Mouse (Mus musculus) myocyte (in vitro differentiated cells): Measurements from ENCODE around the gene Ndufa4l2. TPM values are rescaled to one million over a fixed set of nuclear protein-coding genes. Genes with fewer than 3 reads are reported as not detected.

Experiments used
- H3K27me3 ChIP-seq: one replicate; pipeline ENCODE4 v1.6.1; 2011; ENCODE audit not compliant: control insufficient read depth, insufficient read depth, insufficient read length
- H3K36me3 ChIP-seq: one replicate; pipeline ENCODE4 v1.6.1; 2011; ENCODE audit not compliant: control insufficient read depth, insufficient read depth
- H3K4me2 ChIP-seq: one replicate; pipeline ENCODE4 v1.6.1; 2011; ENCODE audit warnings: low read depth, control low read depth
- H3K4me3 ChIP-seq: one replicate; pipeline ENCODE4 v1.5.1; 2011; ENCODE audit warnings: mild to moderate bottlenecking, control low read depth, moderate library complexity
- H3K79me2 ChIP-seq: one replicate; pipeline ENCODE4 v1.6.1; 2011; ENCODE audit not compliant: control insufficient read depth, insufficient read depth
- H3ac ChIP-seq: one replicate; pipeline ENCODE4 v1.6.1; 2011; ENCODE audit not compliant: control insufficient read depth, insufficient read length
- CEBPB ChIP-seq: IDR thresholded peaks from 2 replicates; pipeline ENCODE4 v1.6.1; 2011; ENCODE audit warnings: mild to moderate bottlenecking, moderate library complexity; ENCODE audit not compliant: poor library complexity, insufficient read depth, severe bottlenecking
- E2F4 ChIP-seq: IDR thresholded peaks from one replicate; pipeline ENCODE4 v1.6.1; 2011; ENCODE audit warnings: mild to moderate bottlenecking, control low read depth, moderate library complexity; ENCODE audit not compliant: insufficient read depth
- MAX ChIP-seq: IDR thresholded peaks from one replicate; pipeline ENCODE4 v1.6.1; 2011; ENCODE audit warnings: low read depth, mild to moderate bottlenecking, control low read depth
- MYOD1 ChIP-seq, 3 experiments: IDR thresholded peaks; one replicate each; pipeline ENCODE4 v1.6.1; 2011; ENCODE audit warnings: control low read depth in 2 of 3, low read depth in 2 of 3, mild to moderate bottlenecking in 2 of 3, moderate library complexity in 1 of 3; ENCODE audit not compliant: insufficient read length in 2 of 3, control insufficient read depth in 1 of 3
- MYOG ChIP-seq, 3 experiments: IDR thresholded peaks; one replicate each; pipeline ENCODE4 v1.6.1; 2011; ENCODE audit warnings: control low read depth in 2 of 3, low read depth in 2 of 3, mild to moderate bottlenecking in 2 of 3; ENCODE audit not compliant: insufficient read length in 2 of 3, control insufficient read depth in 1 of 3, insufficient read depth in 1 of 3
- POLR2A ChIP-seq: IDR thresholded peaks from one replicate; pipeline ENCODE4 v1.6.1; 2011; ENCODE audit warnings: low read depth, mild to moderate bottlenecking, control low read depth, moderate library complexity; ENCODE audit not compliant: insufficient read length
- POLR2AphosphoS2 ChIP-seq: IDR thresholded peaks from one replicate; pipeline ENCODE4 v1.6.1; 2011; ENCODE audit warnings: low read depth, control low read depth; ENCODE audit not compliant: insufficient read length
- REST ChIP-seq: IDR thresholded peaks from one replicate; pipeline ENCODE4 v1.6.1; 2011; ENCODE audit warnings: mild to moderate bottlenecking, control low read depth, moderate library complexity; ENCODE audit not compliant: insufficient read depth, insufficient read length
- SRF ChIP-seq: IDR thresholded peaks from one replicate; pipeline ENCODE4 v1.6.1; 2011; ENCODE audit warnings: low read depth; ENCODE audit not compliant: control insufficient read depth, insufficient read length
- TCF12 ChIP-seq: IDR thresholded peaks from one replicate; pipeline ENCODE4 v1.6.1; 2011; ENCODE audit warnings: mild to moderate bottlenecking, control low read depth; ENCODE audit not compliant: poor library complexity, insufficient read depth, severe bottlenecking
- TCF3 ChIP-seq: IDR thresholded peaks from one replicate; pipeline ENCODE4 v1.6.1; 2011; ENCODE audit warnings: low read depth, control low read depth; ENCODE audit not compliant: insufficient read length
- USF1 ChIP-seq: IDR thresholded peaks from one replicate; pipeline ENCODE4 v1.6.1; 2011; ENCODE audit warnings: low read depth, mild to moderate bottlenecking, control low read depth, moderate library complexity
- polyA plus RNA-seq: library from polyadenylated mRNA; unstranded; fragments of >200 nt; fragmentation: generic; extraction: Trizol; gene quantifications from one replicate; pipeline ENCODE4 v1.2.1, GENCODE M21; 2012; ENCODE audit warnings: missing spikeins

The Ndufa4l2 gene
- polyA plus RNA-seq, 1 experiment = 2.9 TPM

DNA sequence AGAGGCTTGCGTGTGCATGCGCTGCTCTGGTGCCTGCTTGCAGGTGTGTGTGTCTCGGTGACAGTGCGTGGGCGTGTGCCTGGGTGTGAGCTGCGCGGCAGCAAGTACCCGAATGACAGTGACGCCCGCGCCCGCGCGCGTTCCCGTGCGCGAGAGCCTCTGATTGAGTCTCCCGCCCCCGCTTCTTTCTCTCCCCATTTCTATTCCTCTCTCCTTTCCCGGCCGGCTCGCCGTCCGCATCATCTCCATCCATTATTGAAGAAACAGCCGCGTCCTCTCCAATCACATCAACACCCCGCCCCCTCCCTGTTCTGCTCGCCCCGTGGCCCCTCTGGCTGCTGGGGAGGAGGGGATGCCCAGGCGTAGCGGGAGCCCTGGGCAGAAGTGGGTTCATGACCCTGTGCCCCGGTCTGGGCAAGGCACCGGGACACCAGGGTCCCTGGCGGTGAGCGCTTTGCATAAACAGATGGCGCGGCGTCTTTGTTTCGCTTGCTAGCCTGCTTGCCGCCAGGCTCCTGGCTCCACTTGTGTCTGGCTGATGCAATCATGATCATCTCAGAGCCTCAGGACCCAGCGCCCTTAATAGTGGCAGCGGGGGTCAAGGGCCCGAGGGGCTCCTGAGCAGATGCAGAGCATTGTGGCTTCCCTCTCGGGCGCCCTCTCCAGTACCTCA is 3.0 kb upstream of the Ndufa4l2 start:
- no peak for TF ChIP-seq E2F4
- no peak for TF ChIP-seq REST
- TF ChIP-seq POLR2AphosphoS2 = peak; percentile 28
- TF ChIP-seq CEBPB = peak; percentile 70
- peak in 1 of 3 experiments; percentile 60 for TF ChIP-seq MYOG (IDR thresholded peaks at IDR 0.05; ENCODE audit: control insufficient read depth in 1 of 3, insufficient read depth in 1 of 3, insufficient read length in 2 of 3, low read depth in 2 of 3)
- peak; percentile 55 for TF ChIP-seq POLR2A

GRCm38 (mm10) chr10:127512307-127512666 is 2.5 kb upstream of the Ndufa4l2 start:
- Histone ChIP-seq H3K79me2 (no peaks in the 10 kb centered on the region), H3K36me3 (peaks cover 5% of the 10 kb centered on the region), H3K4me3 (peak overlapping the region; percentile 71), H3K27me3 (no peaks in the 10 kb centered on the region), H3ac (peak overlapping the region; percentile 30), H3K4me2 (peak overlapping the region; percentile 100)
- TF ChIP-seq MAX = no peak
- TF ChIP-seq POLR2AphosphoS2 = no peak
- TF ChIP-seq TCF3 = no peak
- TF ChIP-seq POLR2A = no peak
- TF ChIP-seq MYOG (IDR thresholded peaks at IDR 0.05; ENCODE audit: control insufficient read depth in 1 of 3, insufficient read depth in 1 of 3, insufficient read length in 2 of 3, low read depth in 2 of 3) = no peak
- TF ChIP-seq MYOD1 (IDR thresholded peaks at IDR 0.05; ENCODE audit: control insufficient read depth in 1 of 3, insufficient read length in 2 of 3, low read depth in 2 of 3) = no peak
- TF ChIP-seq CEBPB = no peak
- no peak for TF ChIP-seq TCF12
- no peak for TF ChIP-seq E2F4
- no peak for TF ChIP-seq USF1
- TF ChIP-seq REST = no peak
- no peak for TF ChIP-seq SRF

More for the DNA sequence above, 3.0 kb upstream of the Ndufa4l2 start:
- Histone ChIP-seq H3K79me2 (no peaks in the 10 kb centered on the region), H3K4me3 (peak overlapping the region; percentile 71), H3ac (peak overlapping the region; percentile 30), H3K36me3 (no peaks in the 10 kb centered on the region), H3K4me2 (peak overlapping the region; percentile 100), H3K27me3 (no peaks in the 10 kb centered on the region)

GRCm38 (mm10) chr10:127512813-127513212 is 2.0 kb upstream of the Ndufa4l2 start:
- peak overlapping the region; percentile 71 for H3K4me3 ChIP-seq
- peak in 2 of 3 experiments; percentile 75 to 87 for TF ChIP-seq MYOD1 (IDR thresholded peaks at IDR 0.05; ENCODE audit: control insufficient read depth in 1 of 3, insufficient read length in 2 of 3, low read depth in 2 of 3)
- no peak for TF ChIP-seq E2F4
- TF ChIP-seq TCF12 = no peak
- peak; percentile 43 for TF ChIP-seq POLR2AphosphoS2
- no peak for TF ChIP-seq TCF3
- TF ChIP-seq MYOG (IDR thresholded peaks at IDR 0.05; ENCODE audit: control insufficient read depth in 1 of 3, insufficient read depth in 1 of 3, insufficient read length in 2 of 3, low read depth in 2 of 3) = peak; percentile 33 to 88 (median 60)
- no peak for TF ChIP-seq MAX
- no peak for TF ChIP-seq REST
- no peak for TF ChIP-seq USF1
- peak; percentile 76 for TF ChIP-seq SRF
- no peak for TF ChIP-seq CEBPB
- peak; percentile 51 for TF ChIP-seq POLR2A
- peak overlapping the region; percentile 100 for H3K4me2 ChIP-seq
- no peaks in the 10 kb centered on the region for H3K27me3 ChIP-seq
- peak overlapping the region; percentile 30 for H3ac ChIP-seq
- H3K36me3 ChIP-seq = peaks cover 9% of the 10 kb centered on the region
- no peaks in the 10 kb centered on the region for H3K79me2 ChIP-seq

DNA sequence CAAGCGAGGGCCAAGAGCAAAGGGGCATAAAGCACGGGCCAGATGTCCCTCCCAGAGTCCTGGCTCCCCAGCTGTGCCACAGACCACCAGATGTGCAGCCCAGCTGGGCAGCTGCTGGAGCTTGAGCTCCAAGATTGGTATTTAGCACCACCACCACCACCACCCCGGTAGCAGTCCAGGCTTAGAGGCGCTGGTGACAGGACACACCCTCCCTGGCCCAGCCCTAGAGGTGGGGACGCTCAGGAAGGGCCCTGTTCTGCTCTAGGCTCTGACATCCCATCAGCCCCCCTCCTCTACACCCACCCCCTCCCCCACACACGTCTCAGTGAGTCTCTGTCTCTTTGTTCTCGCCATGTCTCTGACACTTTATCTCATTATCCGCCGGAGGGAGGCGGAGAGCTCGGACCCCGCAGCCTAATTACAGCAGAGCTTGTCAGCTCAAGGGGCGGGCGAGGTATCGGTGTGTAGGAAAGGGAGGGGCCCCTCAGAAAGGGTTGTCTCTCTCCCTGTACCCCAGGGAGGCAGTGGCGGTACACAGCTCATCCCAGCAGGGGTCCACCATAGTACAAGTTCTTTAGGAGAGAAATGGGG is 1.2 kb upstream of the Ndufa4l2 start:
- H3ac ChIP-seq = no peak overlapping the region
- H3K27me3 ChIP-seq = no peaks in the 10 kb centered on the region
- peaks cover 17% of the 10 kb centered on the region for H3K36me3 ChIP-seq
- peak overlapping the region; percentile 100 for H3K4me2 ChIP-seq
- H3K4me3 ChIP-seq = peak overlapping the region; percentile 71
- H3K79me2 ChIP-seq = no peaks in the 10 kb centered on the region
- TF ChIP-seq POLR2A (no peak), MYOD1 (IDR thresholded peaks at IDR 0.05; ENCODE audit: control insufficient read depth in 1 of 3, insufficient read length in 2 of 3, low read depth in 2 of 3) (peak in 1 of 3 experiments; percentile 34), CEBPB (no peak), TCF12 (no peak), POLR2AphosphoS2 (peak; percentile 50), USF1 (no peak), E2F4 (no peak), SRF (no peak), REST (no peak), TCF3 (no peak), MYOG (IDR thresholded peaks at IDR 0.05; ENCODE audit: control insufficient read depth in 1 of 3, insufficient read depth in 1 of 3, insufficient read length in 2 of 3, low read depth in 2 of 3) (peak in 1 of 3 experiments; percentile 19), MAX (no peak)
